Mouse (Mus musculus) heart, adult 2 months (tissue): ENCODE data around the gene Acot6.

Experiments used
- EP300 ChIP-seq: fragments of 200-500 bp; IDR thresholded peaks from 2 replicates; pipeline ENCODE4 v1.6.1; 2011; ENCODE audit warnings: low read depth, low read length, control low read depth; ENCODE audit not compliant: insufficient read depth
- POLR2A ChIP-seq: fragments of 200-500 bp; IDR thresholded peaks from 2 replicates; pipeline ENCODE4 v1.6.1; 2011; ENCODE audit warnings: mild to moderate bottlenecking, low read depth, low read length, control low read depth; ENCODE audit not compliant: insufficient read depth

DNA sequence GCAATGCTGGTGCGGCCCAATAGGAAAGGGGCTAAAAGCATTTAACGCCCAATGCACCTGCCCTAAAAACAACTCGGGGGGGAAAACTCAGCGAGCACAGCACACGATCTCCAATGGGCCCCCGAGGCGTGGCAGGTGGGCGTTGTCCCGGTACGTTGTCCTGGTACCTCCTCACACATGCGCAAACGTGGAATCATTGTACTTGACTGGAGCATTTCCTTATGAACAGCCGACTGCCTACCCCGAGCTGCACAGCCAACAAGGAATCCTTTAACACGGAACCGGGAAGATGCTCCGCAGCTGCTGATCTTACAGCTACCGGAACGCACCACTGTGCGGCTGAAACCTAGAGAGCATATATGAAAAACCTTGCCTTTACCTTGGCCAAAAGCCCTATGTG, 38.1 kb upstream of the Acot6 start:
- TF ChIP-seq POLR2A (no peak), EP300 (no peak)
